Mouse (Mus musculus) heart, embryonic 16.5 days (tissue): ENCODE results near the gene Mb21d2. TPM values are rescaled to one million over a fixed set of nuclear protein-coding genes. Genes with fewer than 3 reads are reported as not detected.

Source experiments
- ATAC-seq: fragments of 200-750 bp; cut with Nextera tagmentation; replicated peaks from 2 replicates; pipeline ENCODE4 v1.8.0; 2017; ENCODE audit warnings: moderate number of reproducible peaks; ENCODE audit not compliant: insufficient read depth, low FRiP score; ENCODE audit errors: extremely low read depth
- H3K27ac ChIP-seq: fragments of 300-500 bp; sonication (generic); 2 replicates; pipeline ENCODE4 v1.5.1; 2014; ENCODE audit warnings: mild to moderate bottlenecking, low read length, control low read depth, moderate library complexity
- H3K27me3 ChIP-seq: fragments of 300-500 bp; sonication (generic); 2 replicates; pipeline ENCODE4 v1.6.1; 2014; ENCODE audit warnings: low read length, mixed read lengths; ENCODE audit not compliant: control insufficient read depth, insufficient read depth
- H3K36me3 ChIP-seq: fragments of 300-500 bp; sonication (generic); 2 replicates; pipeline ENCODE4 v1.6.1; 2014; ENCODE audit not compliant: control insufficient read depth, insufficient read depth
- H3K4me1 ChIP-seq: fragments of 300-500 bp; sonication (generic); 2 replicates; pipeline ENCODE4 v1.6.1; 2014; ENCODE audit warnings: low read length, mixed read lengths; ENCODE audit not compliant: control insufficient read depth, insufficient read depth
- H3K4me2 ChIP-seq: fragments of 300-500 bp; sonication (generic); 2 replicates; pipeline ENCODE4 v1.6.1; 2014; ENCODE audit warnings: low read depth, mild to moderate bottlenecking, control low read depth, low read length
- H3K4me3 ChIP-seq: fragments of 300-500 bp; sonication (generic); 2 replicates; pipeline ENCODE4 v1.5.1; 2014; ENCODE audit warnings: mild to moderate bottlenecking, control low read depth, low read length
- H3K9ac ChIP-seq: fragments of 300-500 bp; sonication (generic); 2 replicates; pipeline ENCODE4 v1.6.1; 2014; ENCODE audit warnings: low read length, control low read depth
- H3K9me3 ChIP-seq: fragments of 300-500 bp; sonication (generic); replicated peaks from 2 replicates; pipeline ENCODE4 v1.6.1; 2016; ENCODE audit warnings: low read length; ENCODE audit not compliant: control insufficient read depth
- WGBS: fragments of 180-500 bp; shearing (Covaris S2); extraction: QIAGEN DNeasy Blood & Tissue Kit; methylation state at CpG from one replicate; pipeline ENCODE4 v1.1.7; 2014; 5-methylcytosine and 5-hydroxymethylcytosine counted together
- polyA plus RNA-seq: library from polyadenylated mRNA; unstranded; fragments of >200 nt; fragmentation: Nextera tagmentation; extraction: Ambion mirVana; gene quantifications from 2 replicates; pipeline ENCODE4 v1.2.1, GENCODE M21; 2015

The Mb21d2 gene
- polyA plus RNA-seq, 1 experiment from 2014 or later, result 2.6 TPM

- no peaks in the 10 kb centered on the region for H3K9me3 ChIP-seq
- peak overlapping the region; percentile 89 for H3K4me3 ChIP-seq
- peak overlapping the region; percentile 84 for H3K4me2 ChIP-seq
- no peaks in the 10 kb centered on the region for H3K36me3 ChIP-seq
- peak overlapping the region; percentile 85 for H3K9ac ChIP-seq
- 17% methylated on average over 5 of the region's 5 CpGs for WGBS
- no peaks in the 10 kb centered on the region for H3K27me3 ChIP-seq
- H3K4me1 ChIP-seq, result peaks cover 8% of the 10 kb centered on the region
- H3K27ac ChIP-seq, result no peak overlapping the region
- no peak for ATAC-seq
Observed at GRCm38 (mm10) chr16:28930426-28930825, 953 bp upstream of the Mb21d2 start.

GRCm38 (mm10) chr16:28929686-28930291 is 316 bp upstream of the Mb21d2 start:
- H3K9ac ChIP-seq, result peak overlapping the region; percentile 85
- 0% methylated on average over 44 of the region's 66 CpGs for whole genome bisulfite sequencing
- peaks cover 8% of the 10 kb centered on the region for H3K4me1 ChIP-seq
- no peaks in the 10 kb centered on the region for H3K27me3 ChIP-seq
- peak overlapping the region; percentile 89 for H3K4me3 ChIP-seq
- H3K4me2 ChIP-seq, result peak overlapping the region; percentile 84
- no peaks in the 10 kb centered on the region for H3K9me3 ChIP-seq
- ATAC-seq, result peak; percentile 58
- H3K36me3 ChIP-seq, result no peaks in the 10 kb centered on the region
- H3K27ac ChIP-seq, result peak overlapping the region; percentile 83

GRCm38 (mm10) chr16:28928466-28928814 is 1.0 kb downstream of the Mb21d2 start:
- peak overlapping the region; percentile 89 for H3K4me3 ChIP-seq
- no peaks in the 10 kb centered on the region for H3K36me3 ChIP-seq
- H3K9me3 ChIP-seq, result no peaks in the 10 kb centered on the region
- peaks cover 8% of the 10 kb centered on the region for H3K4me1 ChIP-seq
- H3K27ac ChIP-seq, result peak overlapping the region; percentile 83; the same call in 1 of the 2 replicates
- H3K4me2 ChIP-seq, result peak overlapping the region; percentile 84
- peak overlapping the region; percentile 85 for H3K9ac ChIP-seq
- ATAC-seq, result no peak; the same call in 1 of the 2 replicates
- WGBS, result 1% methylated on average over 10 of the region's 10 CpGs
- no peaks in the 10 kb centered on the region for H3K27me3 ChIP-seq

- WGBS, result 70% methylated on average over 9 of the region's 9 CpGs
- peaks cover 8% of the 10 kb centered on the region for H3K4me1 ChIP-seq
- no peak overlapping the region for H3K4me2 ChIP-seq
- H3K27me3 ChIP-seq, result no peaks in the 10 kb centered on the region
- ATAC-seq, result no peak
- no peak overlapping the region for H3K27ac ChIP-seq
- H3K4me3 ChIP-seq, result no peak overlapping the region
- no peaks in the 10 kb centered on the region for H3K36me3 ChIP-seq
- H3K9me3 ChIP-seq, result no peaks in the 10 kb centered on the region
- H3K9ac ChIP-seq, result no peak overlapping the region
Observed at GRCm38 (mm10) chr16:28927381-28927780, 2.1 kb downstream of the Mb21d2 start.

- Histone ChIP-seq H3K36me3 (no peaks in the 10 kb centered on the region), H3K4me3 (no peak overlapping the region), H3K27me3 (no peaks in the 10 kb centered on the region), H3K4me1 (no peaks in the 10 kb centered on the region), H3K27ac (no peak overlapping the region), H3K4me2 (no peak overlapping the region), H3K9ac (no peak overlapping the region), H3K9me3 (no peaks in the 10 kb centered on the region)
- 85% methylated on average over 11 of the region's 11 CpGs for WGBS
- ATAC-seq, result no peak
Observed at GRCm38 (mm10) chr16:28919320-28919885, 10.1 kb downstream of the Mb21d2 start.

GRCm38 (mm10) chr16:28915362-28915761 is 14.1 kb downstream of the Mb21d2 start:
- ATAC-seq, result no peak
- Histone ChIP-seq H3K27me3 (no peaks in the 10 kb centered on the region), H3K4me2 (no peak overlapping the region), H3K4me1 (no peaks in the 10 kb centered on the region), H3K4me3 (no peak overlapping the region), H3K27ac (no peak overlapping the region), H3K9ac (no peak overlapping the region), H3K36me3 (no peaks in the 10 kb centered on the region), H3K9me3 (no peaks in the 10 kb centered on the region)
- 74% methylated on average over 7 of the region's 7 CpGs for WGBS

- 69% methylated on average over 1 of the region's 1 CpGs for whole genome bisulfite sequencing
- no peaks in the 10 kb centered on the region for H3K9me3 ChIP-seq
- no peak overlapping the region for H3K4me3 ChIP-seq
- no peak overlapping the region for H3K9ac ChIP-seq
- H3K36me3 ChIP-seq, result no peaks in the 10 kb centered on the region
- H3K27me3 ChIP-seq, result no peaks in the 10 kb centered on the region
- no peak for ATAC-seq
- H3K27ac ChIP-seq, result no peak overlapping the region
- H3K4me2 ChIP-seq, result no peak overlapping the region
- H3K4me1 ChIP-seq, result no peaks in the 10 kb centered on the region
Observed at GRCm38 (mm10) chr16:28914709-28915108, 14.8 kb downstream of the Mb21d2 start.

- no peak overlapping the region; the same call in 1 of the 2 replicates for H3K4me2 ChIP-seq
- no peak for ATAC-seq
- no peaks in the 10 kb centered on the region for H3K36me3 ChIP-seq
- H3K4me1 ChIP-seq, result no peaks in the 10 kb centered on the region
- H3K27ac ChIP-seq, result no peak overlapping the region
- no peak overlapping the region for H3K4me3 ChIP-seq
- WGBS, result 70% methylated on average over 15 of the region's 15 CpGs
- H3K9ac ChIP-seq, result no peak overlapping the region
- H3K9me3 ChIP-seq, result no peaks in the 10 kb centered on the region
- H3K27me3 ChIP-seq, result no peaks in the 10 kb centered on the region
Observed at GRCm38 (mm10) chr16:28911414-28912050, 17.9 kb downstream of the Mb21d2 start.
